Mouse (Mus musculus) hindbrain, embryonic 10.5 days (tissue): ENCODE results near the gene Micu1. TPM values are rescaled to one million over a fixed set of nuclear protein-coding genes. Genes with fewer than 3 reads are reported as not detected.

Experiments
- DNase-seq: peaks from one replicate; pipeline ENCODE4 v3.0.0-alpha.2; 2017; ENCODE audit warnings: low spot score
- H3K27ac ChIP-seq: fragments of 300-500 bp; sonication (generic); 2 replicates; pipeline ENCODE4 v1.5.1; 2016; ENCODE audit warnings: mild to moderate bottlenecking, moderate library complexity
- H3K27me3 ChIP-seq: fragments of 300-500 bp; sonication (generic); 2 replicates; pipeline ENCODE4 v1.6.1; 2016; ENCODE audit warnings: mild to moderate bottlenecking; ENCODE audit not compliant: poor library complexity, insufficient read depth, severe bottlenecking
- H3K36me3 ChIP-seq: fragments of 300-500 bp; sonication (generic); 2 replicates; pipeline ENCODE4 v1.6.1; 2016; ENCODE audit warnings: mild to moderate bottlenecking, moderate library complexity
- H3K4me1 ChIP-seq: fragments of 300-500 bp; sonication (generic); replicated peaks from 2 replicates; pipeline ENCODE4 v1.6.1; 2016; ENCODE audit warnings: mild to moderate bottlenecking
- H3K4me3 ChIP-seq: fragments of 300-500 bp; sonication (generic); 2 replicates; pipeline ENCODE4 v1.5.1; 2016; ENCODE audit warnings: mild to moderate bottlenecking, moderate library complexity
- H3K9me3 ChIP-seq: fragments of 300-500 bp; sonication (generic); 2 replicates; pipeline ENCODE4 v1.6.1; 2016; ENCODE audit warnings: mild to moderate bottlenecking, moderate library complexity
- WGBS: fragments of 180-500 bp; shearing (Covaris S2); methylation state at CpG from one replicate; pipeline ENCODE4 v1.1.7; 2016; 5-methylcytosine and 5-hydroxymethylcytosine counted together
- polyA plus RNA-seq: library from polyadenylated mRNA; unstranded; fragments of >200 nt; fragmentation: Nextera tagmentation; extraction: Ambion mirVana; gene quantifications from 2 replicates; pipeline ENCODE4 v1.2.1, GENCODE M21; 2016

Gene Micu1
- polyA plus RNA-seq, 1 experiment from 2014 or later: 63.9 TPM

- Histone ChIP-seq H3K27me3 (no peaks in the 10 kb centered on the region), H3K4me3 (no peak overlapping the region), H3K4me1 (peaks cover 15% of the 10 kb centered on the region), H3K36me3 (peaks cover 12% of the 10 kb centered on the region), H3K9me3 (peaks cover 4% of the 10 kb centered on the region; the same call in 1 of the 2 replicates), H3K27ac (no peak overlapping the region)
- DNase-seq: no peak
- 85% methylated on average over 10 of the region's 10 CpGs for WGBS
Measured at GRCm38 (mm10) chr10:59822857-59823256, 120.6 kb downstream of the Micu1 start.

GRCm38 (mm10) chr10:59825137-59825812 is 123.0 kb downstream of the Micu1 start:
- Histone ChIP-seq H3K4me3 (no peak overlapping the region), H3K27ac (no peak overlapping the region), H3K9me3 (peaks cover 8% of the 10 kb centered on the region; the same call in 1 of the 2 replicates), H3K36me3 (peaks cover 36% of the 10 kb centered on the region), H3K4me1 (peaks cover 15% of the 10 kb centered on the region), H3K27me3 (no peaks in the 10 kb centered on the region)
- WGBS: 83% methylated on average over 16 of the region's 16 CpGs
- no peak for DNase-seq

- H3K9me3 ChIP-seq: peaks cover 8% of the 10 kb centered on the region; the same call in 1 of the 2 replicates
- H3K4me3 ChIP-seq: no peak overlapping the region
- H3K4me1 ChIP-seq: no peaks in the 10 kb centered on the region
- no peaks in the 10 kb centered on the region for H3K27me3 ChIP-seq
- no peak overlapping the region for H3K27ac ChIP-seq
- H3K36me3 ChIP-seq: peaks cover 55% of the 10 kb centered on the region
- no peak for DNase-seq
- WGBS: 96% methylated on average over 6 of the region's 6 CpGs
Measured at GRCm38 (mm10) chr10:59829886-59830285, 127.6 kb downstream of the Micu1 start.

- H3K27ac ChIP-seq: no peak overlapping the region
- WGBS: 91% methylated on average over 7 of the region's 7 CpGs
- H3K27me3 ChIP-seq: no peaks in the 10 kb centered on the region
- H3K4me3 ChIP-seq: no peak overlapping the region
- peaks cover 52% of the 10 kb centered on the region for H3K36me3 ChIP-seq
- H3K9me3 ChIP-seq: peaks cover 8% of the 10 kb centered on the region; the same call in 1 of the 2 replicates
- no peak for DNase-seq
- H3K4me1 ChIP-seq: no peaks in the 10 kb centered on the region
Measured at GRCm38 (mm10) chr10:59831950-59832349, 129.7 kb downstream of the Micu1 start.

- DNase-seq: no peak
- WGBS: 91% methylated on average over 14 of the region's 14 CpGs
- no peaks in the 10 kb centered on the region for H3K27me3 ChIP-seq
- peaks cover 17% of the 10 kb centered on the region for H3K36me3 ChIP-seq
- no peak overlapping the region for H3K27ac ChIP-seq
- no peaks in the 10 kb centered on the region for H3K9me3 ChIP-seq
- no peak overlapping the region for H3K4me3 ChIP-seq
- H3K4me1 ChIP-seq: no peaks in the 10 kb centered on the region
Measured at GRCm38 (mm10) chr10:59835301-59836155, 133.3 kb downstream of the Micu1 start.

- Histone ChIP-seq H3K4me3 (no peak overlapping the region), H3K4me1 (no peaks in the 10 kb centered on the region), H3K36me3 (peaks cover 16% of the 10 kb centered on the region), H3K27me3 (no peaks in the 10 kb centered on the region), H3K27ac (no peak overlapping the region), H3K9me3 (no peaks in the 10 kb centered on the region)
- WGBS: 89% methylated on average over 5 of the region's 5 CpGs
- DNase-seq: no peak
Measured at GRCm38 (mm10) chr10:59837490-59837889, 135.2 kb downstream of the Micu1 start.

GRCm38 (mm10) chr10:59841434-59841833 is 139.2 kb downstream of the Micu1 start:
- H3K27me3 ChIP-seq: no peaks in the 10 kb centered on the region
- peaks cover 9% of the 10 kb centered on the region; the same call in 1 of the 2 replicates for H3K4me1 ChIP-seq
- no peak overlapping the region for H3K27ac ChIP-seq
- no peak for DNase-seq
- peaks cover 5% of the 10 kb centered on the region; the same call in 1 of the 2 replicates for H3K36me3 ChIP-seq
- H3K4me3 ChIP-seq: no peak overlapping the region
- 93% methylated on average over 8 of the region's 8 CpGs for WGBS
- H3K9me3 ChIP-seq: no peaks in the 10 kb centered on the region

- no peaks in the 10 kb centered on the region for H3K27me3 ChIP-seq
- WGBS: 36% methylated on average over 5 of the region's 5 CpGs
- no peaks in the 10 kb centered on the region for H3K9me3 ChIP-seq
- peaks cover 9% of the 10 kb centered on the region; the same call in 1 of the 2 replicates for H3K4me1 ChIP-seq
- H3K4me3 ChIP-seq: no peak overlapping the region
- no peak for DNase-seq
- H3K36me3 ChIP-seq: peaks cover 5% of the 10 kb centered on the region; the same call in 1 of the 2 replicates
- no peak overlapping the region for H3K27ac ChIP-seq
Measured at GRCm38 (mm10) chr10:59843125-59843524, 140.8 kb downstream of the Micu1 start.

GRCm38 (mm10) chr10:59844686-59845085 is 142.4 kb downstream of the Micu1 start:
- H3K27ac ChIP-seq: no peak overlapping the region
- peaks cover 17% of the 10 kb centered on the region for H3K4me1 ChIP-seq
- no peak for DNase-seq
- H3K36me3 ChIP-seq: peaks cover 5% of the 10 kb centered on the region; the same call in 1 of the 2 replicates
- no peaks in the 10 kb centered on the region for H3K27me3 ChIP-seq
- WGBS: 90% methylated on average over 9 of the region's 9 CpGs
- no peaks in the 10 kb centered on the region for H3K9me3 ChIP-seq
- no peak overlapping the region for H3K4me3 ChIP-seq

GRCm38 (mm10) chr10:59846416-59846815 is 144.1 kb downstream of the Micu1 start:
- Histone ChIP-seq H3K27ac (no peak overlapping the region), H3K4me1 (peaks cover 18% of the 10 kb centered on the region), H3K36me3 (peaks cover 5% of the 10 kb centered on the region; the same call in 1 of the 2 replicates), H3K9me3 (no peaks in the 10 kb centered on the region), H3K4me3 (no peak overlapping the region), H3K27me3 (no peaks in the 10 kb centered on the region)
- WGBS: 75% methylated on average over 6 of the region's 6 CpGs
- no peak for DNase-seq

- peaks cover 12% of the 10 kb centered on the region for H3K4me1 ChIP-seq
- no peaks in the 10 kb centered on the region for H3K27me3 ChIP-seq
- H3K27ac ChIP-seq: no peak overlapping the region; the same call in 1 of the 2 replicates
- no peaks in the 10 kb centered on the region for H3K9me3 ChIP-seq
- DNase-seq: no peak
- no peak overlapping the region for H3K4me3 ChIP-seq
- 76% methylated on average over 11 of the region's 11 CpGs for WGBS
- no peaks in the 10 kb centered on the region for H3K36me3 ChIP-seq
Measured at GRCm38 (mm10) chr10:59848079-59848877, 146.0 kb downstream of the Micu1 start.

GRCm38 (mm10) chr10:59848953-59849352 is 146.7 kb downstream of the Micu1 start:
- H3K4me1 ChIP-seq: peaks cover 9% of the 10 kb centered on the region

More at GRCm38 (mm10) chr10:59848953-59849352, 146.7 kb downstream of the Micu1 start:
- no peaks in the 10 kb centered on the region for H3K27me3 ChIP-seq
- WGBS: 62% methylated on average over 9 of the region's 9 CpGs
- no peaks in the 10 kb centered on the region for H3K9me3 ChIP-seq
- no peaks in the 10 kb centered on the region for H3K36me3 ChIP-seq
- no peak overlapping the region for H3K27ac ChIP-seq
- no peak for DNase-seq
- no peak overlapping the region for H3K4me3 ChIP-seq
